Mouse (Mus musculus): ENCODE data around the gene Mapk1.

Gene Mapk1

DNA sequence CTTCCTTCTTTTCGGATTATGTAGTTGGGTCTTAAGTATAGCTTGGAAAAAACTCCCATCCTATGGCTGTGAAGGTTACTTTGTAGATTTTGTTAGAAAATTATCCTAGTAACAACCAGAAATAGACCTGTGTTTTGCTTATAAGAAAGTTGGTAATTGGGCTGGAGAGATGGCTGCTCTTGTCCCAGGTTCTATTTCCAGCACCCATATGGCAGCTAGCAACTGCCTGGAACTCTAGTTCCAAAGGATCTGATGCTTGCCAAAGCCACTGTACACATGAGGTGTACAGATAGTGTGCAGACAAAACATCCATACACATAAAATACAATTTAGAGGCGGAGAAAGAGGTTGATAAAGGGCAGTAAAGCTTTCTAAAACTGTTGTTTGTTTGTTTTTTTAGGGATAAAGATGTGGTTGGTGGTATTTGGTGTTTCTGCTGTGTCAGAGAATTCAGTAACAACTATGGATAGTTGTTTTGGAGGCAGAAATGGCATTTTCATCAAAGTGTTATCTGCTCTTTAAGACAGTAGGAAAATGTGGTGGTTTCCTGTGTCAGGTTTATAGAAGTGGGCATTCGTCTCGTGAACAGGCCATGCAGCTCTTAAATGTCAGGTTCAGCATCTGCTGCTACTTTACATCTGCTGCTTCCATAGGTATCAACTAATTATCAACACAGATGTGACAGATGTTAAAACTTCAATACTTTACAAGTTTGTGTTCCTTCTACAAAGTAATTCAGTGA, 32.1 kb downstream of the Mapk1 start:
- DNase-seq (ENCODE audit: inconsistent age in 2 of 2, low spot score in 1 of 2): no peak

DNA sequence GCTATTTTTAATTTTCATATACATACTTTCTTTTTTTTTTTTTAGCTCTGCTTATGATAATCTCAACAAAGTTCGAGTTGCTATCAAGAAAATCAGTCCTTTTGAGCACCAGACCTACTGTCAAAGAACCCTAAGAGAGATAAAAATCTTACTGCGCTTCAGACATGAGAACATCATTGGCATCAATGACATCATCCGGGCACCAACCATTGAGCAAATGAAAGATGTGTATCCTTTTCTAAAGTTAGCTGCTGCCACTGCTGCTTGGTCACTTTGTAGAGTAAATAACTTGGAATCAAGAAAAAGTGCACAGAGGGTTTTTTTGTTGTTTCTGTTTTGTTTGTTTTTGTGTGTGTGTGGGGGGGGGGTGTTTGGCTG, 32.7 kb downstream of the Mapk1 start:
- no peak for DNase-seq (ENCODE audit: inconsistent age in 2 of 2, low spot score in 1 of 2)

DNA sequence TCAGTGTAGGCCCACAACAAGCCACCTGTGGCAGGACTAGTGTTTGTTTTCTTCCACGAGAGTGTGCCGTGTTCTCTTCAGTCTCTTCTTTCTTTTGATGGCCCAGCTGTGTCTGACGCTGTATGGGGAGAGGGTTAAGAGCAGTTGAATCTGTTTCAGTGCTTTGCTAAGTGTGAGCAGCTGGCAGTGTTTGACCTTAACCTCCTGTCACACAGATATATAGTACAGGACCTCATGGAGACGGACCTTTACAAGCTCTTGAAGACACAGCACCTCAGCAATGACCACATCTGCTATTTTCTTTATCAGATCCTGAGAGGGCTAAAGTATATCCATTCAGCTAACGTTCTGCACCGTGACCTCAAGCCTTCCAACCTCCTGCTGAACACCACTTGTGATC, 34.9 kb downstream of the Mapk1 start:
- peak in 1 of 2 experiments; percentile 50 for DNase-seq (ENCODE audit: inconsistent age in 2 of 2, low spot score in 1 of 2)

DNA sequence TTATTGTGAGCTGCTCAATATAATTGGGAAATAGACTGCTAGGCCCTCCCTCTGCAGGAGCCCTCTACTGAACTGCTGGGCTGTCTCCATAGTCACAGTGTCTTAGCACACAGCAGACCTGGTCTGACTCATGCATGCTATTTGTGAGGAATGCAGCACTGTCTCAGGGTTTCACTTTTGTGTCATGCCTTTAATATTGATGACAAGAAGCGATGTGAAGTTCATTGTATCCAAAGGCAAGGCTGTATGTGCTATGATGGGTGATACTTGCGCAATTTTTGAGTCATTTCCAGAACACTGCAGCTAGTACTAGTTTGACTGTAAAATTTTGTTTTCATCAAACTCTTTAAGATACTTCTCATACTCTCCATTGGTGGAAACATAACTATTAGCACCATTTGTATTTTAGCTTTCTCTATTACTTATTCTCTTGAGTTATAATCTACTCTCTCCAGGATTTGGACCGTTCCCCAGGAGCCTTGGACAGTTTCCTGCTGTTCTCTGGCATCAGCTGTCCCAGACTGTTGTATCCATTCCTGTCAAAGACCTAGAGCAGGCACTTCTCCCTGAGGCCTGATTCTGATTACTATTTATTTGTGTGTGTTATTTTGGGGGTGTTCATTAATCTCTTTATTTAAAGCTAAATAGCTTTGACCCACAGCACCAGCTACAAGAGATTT, 41.4 kb downstream of the Mapk1 start:
- DNase-seq (ENCODE audit: inconsistent age in 2 of 2, low spot score in 1 of 2): peak; percentile 43 to 75

DNA sequence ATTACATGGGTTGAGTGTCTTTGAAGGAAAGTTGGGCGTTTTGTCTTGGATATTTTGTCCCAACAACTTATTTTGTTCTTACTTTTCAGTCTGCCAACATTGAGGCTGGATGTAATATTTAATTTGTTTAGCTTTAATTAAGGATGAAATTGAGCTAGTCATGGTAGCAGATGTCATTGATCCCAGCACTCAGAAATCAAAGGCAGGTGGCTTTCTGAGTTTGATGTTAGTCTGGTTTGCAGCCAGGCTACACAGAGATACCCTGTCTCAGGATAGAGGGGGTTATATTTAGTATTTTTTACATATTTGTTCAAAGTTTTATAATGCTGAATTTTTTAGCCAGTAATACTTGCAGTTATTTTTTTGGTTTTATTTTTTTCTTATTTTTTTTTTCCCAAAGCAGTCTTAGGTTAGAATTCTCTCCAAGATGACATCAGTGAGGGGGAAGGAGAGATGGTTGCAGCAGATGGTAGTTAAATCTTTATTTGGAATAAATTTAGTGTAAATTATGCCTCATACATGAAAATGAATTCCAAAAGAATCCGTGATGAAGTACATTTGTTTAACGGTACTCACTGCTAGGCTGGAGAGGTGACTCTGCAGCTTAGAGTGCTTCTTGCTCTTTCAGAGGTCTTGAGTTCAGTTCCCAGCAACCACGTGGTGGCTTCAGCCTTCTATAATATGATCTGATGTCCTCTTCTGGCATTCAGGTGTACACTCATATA, 47.0 kb downstream of the Mapk1 start:
- DNase-seq (ENCODE audit: inconsistent age in 2 of 2, low spot score in 1 of 2): no peak

DNA sequence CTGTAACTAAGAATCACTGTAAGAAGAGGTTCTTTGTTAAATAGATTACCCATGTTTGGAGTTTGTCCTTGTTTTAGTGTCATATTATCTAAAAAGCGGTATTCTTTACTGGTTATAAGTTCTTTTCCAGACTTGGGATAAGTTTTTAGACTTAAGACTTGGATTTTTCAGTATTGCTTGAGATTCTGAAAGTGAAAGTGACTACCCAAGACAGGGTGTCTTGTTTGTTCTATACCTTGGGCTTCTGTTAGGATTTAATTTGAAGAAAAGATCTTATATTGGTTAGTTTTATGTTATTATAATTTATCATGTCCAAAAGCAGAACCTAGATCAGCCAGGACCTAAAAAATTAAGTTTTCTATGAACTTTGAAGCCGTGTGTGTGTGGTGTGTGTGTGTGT, 50.6 kb downstream of the Mapk1 start:
- DNase-seq (ENCODE audit: inconsistent age in 2 of 2, low spot score in 1 of 2): no peak

DNA sequence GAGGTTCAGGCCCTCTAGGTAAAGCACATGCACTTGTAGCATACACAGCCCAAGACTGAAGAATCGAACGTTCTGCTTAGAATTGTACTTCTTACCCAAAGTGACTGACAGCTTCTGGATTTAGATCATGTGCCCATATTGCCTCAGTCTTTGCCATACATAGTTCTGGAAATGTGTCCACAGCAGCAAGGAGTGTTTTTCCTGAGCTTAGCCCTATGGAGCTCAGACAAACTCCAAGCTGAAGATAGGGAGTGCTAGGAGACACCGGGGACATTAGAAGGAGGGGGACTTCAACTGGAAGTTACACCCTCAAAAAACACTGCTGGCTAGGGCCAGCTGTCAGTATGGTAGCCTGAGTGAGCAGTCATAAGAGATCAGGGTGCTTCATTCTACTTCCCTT, 57.5 kb downstream of the Mapk1 start:
- no peak for DNase-seq (ENCODE audit: inconsistent age in 2 of 2, low spot score in 1 of 2)

DNA sequence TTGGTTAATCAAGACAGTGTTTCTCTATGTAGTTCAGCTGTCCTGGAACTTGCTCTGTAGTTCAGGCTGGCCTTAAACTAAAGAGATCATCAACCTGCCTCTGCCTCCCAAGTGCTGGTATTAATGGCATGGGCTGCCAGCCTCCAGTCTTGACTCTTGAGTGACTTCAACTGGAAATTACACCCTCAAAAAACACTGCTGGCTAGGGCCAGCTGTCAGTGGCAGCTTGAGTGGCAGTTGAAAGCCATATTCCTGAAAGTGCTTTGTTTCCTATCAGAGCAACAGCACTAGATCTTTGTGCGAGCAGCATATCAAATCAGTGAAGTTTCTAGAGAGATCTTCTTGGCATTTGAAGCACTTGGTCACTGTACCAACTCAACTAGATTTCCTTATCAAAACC, 58.2 kb downstream of the Mapk1 start:
- DNase-seq (ENCODE audit: inconsistent age in 2 of 2, low spot score in 1 of 2): no peak

DNA sequence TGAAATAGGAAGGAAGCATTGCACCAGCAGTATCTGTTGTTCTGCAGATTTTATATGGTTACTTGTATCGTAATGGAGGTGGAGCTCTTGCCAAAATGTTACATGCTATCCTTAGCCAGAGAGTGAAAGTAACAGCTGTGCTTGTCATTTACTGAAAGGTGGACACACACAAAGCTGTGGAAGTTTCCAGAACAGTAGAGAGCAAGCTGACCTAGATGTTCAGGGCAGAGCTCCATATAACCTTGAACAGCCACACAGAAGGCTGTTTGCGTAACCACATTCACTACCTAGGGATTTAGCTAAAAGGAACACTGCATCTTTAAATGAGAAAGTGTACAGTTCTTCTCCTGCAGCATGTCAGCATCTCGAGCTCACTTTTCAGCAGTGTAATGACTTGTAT, 61.1 kb downstream of the Mapk1 start:
- peak; percentile 70 to 90 for DNase-seq (ENCODE audit: inconsistent age in 2 of 2, low spot score in 1 of 2)

DNA sequence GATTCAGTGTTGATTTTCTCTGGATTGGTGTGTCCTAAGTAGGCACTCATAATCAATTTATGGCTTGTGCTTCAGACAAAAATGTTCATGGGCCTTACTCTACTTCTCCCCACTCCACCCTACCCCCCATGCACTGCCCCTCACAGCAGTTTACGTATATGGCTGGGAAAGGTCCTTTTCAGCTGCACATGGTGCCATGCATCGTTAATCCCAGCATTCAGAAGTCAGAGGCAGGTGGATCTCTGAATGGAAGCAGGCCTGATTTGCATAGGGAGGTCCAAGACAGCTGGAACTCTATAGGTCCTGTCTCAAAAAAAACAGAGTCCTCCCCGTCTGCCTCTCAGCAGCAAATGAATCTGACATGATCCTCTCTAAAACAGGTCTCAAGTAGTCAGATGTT, 62.1 kb downstream of the Mapk1 start:
- DNase-seq (ENCODE audit: inconsistent age in 2 of 2, low spot score in 1 of 2): no peak

DNA sequence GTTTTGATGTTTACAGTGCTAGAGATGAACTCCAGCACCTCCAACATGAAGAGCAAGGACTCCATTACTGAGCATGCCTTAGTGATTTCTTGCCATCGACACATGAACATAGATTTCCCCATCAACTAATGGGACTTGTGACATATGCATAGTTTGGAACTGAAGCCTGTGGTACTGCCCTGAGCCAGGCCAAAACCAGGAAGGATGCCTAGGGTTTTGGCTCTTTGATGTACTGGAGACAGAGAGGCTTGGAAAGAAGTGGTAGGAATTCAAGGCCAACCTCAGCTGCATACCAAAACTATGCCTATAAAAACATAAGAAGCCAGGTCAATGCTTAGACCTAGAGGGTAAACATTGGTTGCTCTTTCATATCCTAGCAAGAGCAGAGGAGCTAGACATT, 66.7 kb downstream of the Mapk1 start:
- no peak for DNase-seq (ENCODE audit: inconsistent age in 2 of 2, low spot score in 1 of 2)

DNA sequence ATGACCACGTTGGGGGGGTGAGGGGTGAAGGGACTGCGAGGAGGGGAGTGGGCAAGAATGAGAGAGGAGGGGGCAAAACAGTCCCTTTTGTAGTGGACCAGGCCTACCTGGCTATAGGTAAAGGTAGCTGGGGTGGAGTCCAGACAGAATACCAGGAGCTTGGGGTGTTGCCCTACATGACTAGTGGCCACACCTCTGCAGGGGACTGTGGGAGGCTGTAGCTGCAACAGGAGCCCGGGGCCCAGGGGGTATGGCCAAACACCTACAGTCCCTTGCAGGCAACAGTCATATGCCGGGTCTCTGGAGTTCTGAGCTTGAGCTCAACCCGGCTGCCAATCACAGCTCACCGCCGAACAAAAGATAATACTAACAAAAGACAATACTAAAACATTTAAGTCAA, 68.9 kb downstream of the Mapk1 start:
- no peak for DNase-seq (ENCODE audit: inconsistent age in 2 of 2, low spot score in 1 of 2)

DNA sequence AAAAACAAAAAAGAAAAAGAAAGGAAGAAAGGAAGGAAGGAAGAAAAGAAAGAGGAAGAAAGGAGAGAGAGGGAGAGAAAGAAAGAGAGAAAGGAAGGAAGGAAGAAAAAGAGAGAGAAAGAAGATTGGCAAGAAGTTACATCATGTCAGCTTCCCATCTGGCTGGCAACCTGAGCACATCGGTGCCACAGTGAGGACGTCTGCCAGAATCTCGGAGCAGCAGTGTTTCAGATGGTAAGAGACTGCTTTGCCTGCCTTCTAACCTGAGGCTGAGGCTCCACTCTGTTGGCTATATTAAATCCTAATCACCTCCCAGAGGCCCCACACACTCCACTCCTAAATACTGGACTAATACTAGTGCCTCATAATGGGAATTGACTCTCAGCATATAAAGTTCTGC, 70.7 kb downstream of the Mapk1 start:
- DNase-seq (ENCODE audit: inconsistent age in 2 of 2, low spot score in 1 of 2): no peak

DNA sequence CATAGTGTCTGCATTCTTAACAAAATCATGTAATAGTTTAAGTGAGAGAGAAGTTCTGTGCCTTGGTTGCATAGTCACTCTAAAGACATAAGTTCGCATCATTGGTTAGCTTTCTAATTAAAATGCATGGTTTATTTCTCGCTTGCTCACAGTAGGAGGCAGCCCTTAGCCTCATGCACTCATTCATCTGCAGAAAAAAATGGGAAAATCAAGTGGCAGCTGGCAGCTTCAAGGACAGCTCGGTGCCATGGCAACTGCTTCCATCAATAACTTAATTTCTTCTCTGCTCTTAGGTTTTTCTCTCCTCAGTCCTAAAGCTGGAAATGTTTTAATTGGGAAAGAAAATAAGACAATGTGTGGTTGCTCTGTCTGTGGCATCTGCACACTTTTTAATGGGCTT, 72.4 kb downstream of the Mapk1 start:
- no peak for DNase-seq (ENCODE audit: inconsistent age in 2 of 2, low spot score in 1 of 2)

DNA sequence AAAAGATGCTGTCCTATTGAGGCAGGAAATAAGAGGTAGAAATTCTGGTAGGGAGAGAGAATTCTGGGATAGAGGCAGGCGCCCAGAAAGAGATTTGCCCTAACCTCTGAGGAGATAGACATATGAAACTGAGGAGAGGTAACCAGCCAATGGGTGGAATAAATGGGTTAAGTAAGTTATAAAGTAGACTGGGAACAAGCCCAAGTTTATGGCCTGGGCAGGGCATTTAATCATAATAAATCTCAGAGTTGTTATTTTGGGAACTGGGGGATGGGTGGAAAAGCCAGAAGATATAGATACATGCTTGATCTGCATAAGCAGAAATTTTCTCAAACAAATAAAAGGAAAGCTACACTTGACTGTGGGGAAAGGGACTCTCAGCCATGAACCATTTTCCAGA, 79.2 kb downstream of the Mapk1 start:
- DNase-seq (ENCODE audit: inconsistent age in 2 of 2, low spot score in 1 of 2): no peak

DNA sequence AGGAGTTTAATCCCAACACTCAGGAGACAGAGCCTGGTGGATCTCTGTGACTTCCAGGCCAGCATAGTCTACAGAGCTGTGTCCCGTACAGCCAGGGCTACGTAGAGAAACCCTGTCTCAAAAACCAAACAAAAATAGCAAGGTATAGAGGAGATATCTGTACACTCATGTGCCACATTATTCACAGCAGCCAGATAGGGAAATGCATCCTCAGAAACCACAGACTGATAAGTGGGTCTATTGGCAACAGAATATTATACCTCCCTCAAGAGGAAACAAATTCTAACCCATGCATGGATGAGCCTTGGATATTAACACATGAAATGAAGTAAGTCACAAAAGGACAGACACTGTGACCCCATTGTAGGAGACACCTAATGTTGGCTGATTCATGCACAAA, 84.4 kb downstream of the Mapk1 start:
- no peak for DNase-seq (ENCODE audit: inconsistent age in 2 of 2, low spot score in 1 of 2)

DNA sequence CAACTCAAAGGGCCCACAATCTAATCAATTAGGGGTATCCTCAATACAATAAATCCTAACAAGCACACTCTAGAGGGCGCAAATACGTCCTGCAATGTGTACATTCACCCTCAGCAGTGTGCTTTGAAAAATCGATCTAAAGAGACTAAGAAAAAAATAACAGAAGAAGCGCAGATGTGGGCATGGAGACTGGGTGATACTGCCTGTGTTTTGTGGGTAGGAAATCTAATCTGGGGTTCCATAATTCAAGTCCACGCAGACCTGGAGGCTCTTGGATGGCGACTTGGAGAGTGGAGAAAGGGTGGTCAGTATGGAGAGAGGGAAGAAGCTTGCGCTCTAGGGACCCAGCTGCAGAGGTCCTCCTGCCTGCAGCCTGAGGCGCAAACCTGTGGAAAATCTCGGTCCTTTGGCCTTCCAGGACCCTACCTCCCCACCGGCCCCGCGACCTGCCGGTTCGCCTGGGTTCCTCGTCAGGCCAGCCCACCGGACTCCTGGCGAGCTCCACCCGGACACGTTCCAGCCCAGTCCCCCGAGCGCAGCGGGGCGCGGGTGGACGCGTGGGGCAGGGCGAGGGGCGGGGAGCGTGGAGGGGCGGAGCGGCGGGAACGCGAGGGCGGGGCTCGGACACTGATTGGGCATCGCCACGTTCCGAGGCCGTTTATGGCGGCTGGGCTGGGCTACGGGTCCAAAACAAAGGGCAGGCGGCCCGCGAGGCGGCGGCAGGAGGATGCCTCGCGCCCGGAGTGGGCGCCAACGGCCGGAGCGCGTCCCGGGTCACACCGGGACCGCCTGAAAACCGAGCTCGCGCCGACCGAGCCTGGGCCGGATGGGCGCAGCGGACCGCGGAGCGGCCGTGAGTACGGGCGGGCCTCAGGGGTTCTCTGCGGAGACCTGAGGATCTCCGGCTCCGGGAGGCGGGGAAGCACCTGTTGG, 86.6 kb downstream of the Mapk1 start, which contains the start of gene Ypel1:
Ypel1 (plus strand) TSS at position 186 of the 933 bp plus-strand sequence.
- peak; percentile 92 to 97 for DNase-seq (ENCODE audit: inconsistent age in 2 of 2, low spot score in 1 of 2)

DNA sequence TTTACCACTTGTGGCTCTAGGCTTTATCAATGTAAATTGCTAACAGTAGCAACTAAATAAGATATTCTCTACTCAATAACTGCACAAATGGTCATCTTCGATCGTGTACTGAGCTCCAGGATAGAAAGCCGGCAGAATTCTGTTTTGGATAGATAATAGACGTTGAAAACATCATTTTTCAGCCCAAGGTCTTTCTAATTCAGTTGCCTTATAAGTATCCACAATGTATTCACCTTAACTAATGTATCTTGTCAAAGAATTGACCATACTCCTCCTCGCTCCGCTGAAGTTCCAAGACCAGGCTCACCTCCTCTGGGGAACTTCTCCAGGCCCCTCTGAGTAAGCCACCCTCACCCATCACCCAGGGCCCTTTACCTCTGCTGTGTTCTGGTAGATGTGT, 87.5 kb downstream of the Mapk1 start:
- no peak for DNase-seq (ENCODE audit: inconsistent age in 2 of 2, low spot score in 1 of 2)

DNA sequence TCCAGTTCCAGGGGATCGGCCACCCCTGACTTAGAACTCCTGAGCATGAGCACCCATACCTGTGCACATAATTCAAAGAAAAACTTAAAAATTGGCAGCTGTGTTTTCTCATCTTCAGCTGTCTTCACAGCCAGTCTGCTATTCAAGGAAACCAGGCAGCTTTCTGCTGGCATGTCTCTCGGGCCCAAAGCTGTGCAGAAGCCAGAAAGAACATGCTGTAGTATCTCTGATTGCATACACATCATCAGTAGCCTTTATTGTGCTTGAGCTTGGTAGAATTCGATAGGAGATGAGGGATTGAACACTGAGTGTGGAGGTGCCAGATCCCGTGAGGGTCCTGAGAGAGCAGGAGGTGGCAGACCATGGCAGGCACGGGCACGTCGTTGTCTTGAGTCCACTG, 89.8 kb downstream of the Mapk1 start:
- DNase-seq (ENCODE audit: inconsistent age in 2 of 2, low spot score in 1 of 2): no peak

DNA sequence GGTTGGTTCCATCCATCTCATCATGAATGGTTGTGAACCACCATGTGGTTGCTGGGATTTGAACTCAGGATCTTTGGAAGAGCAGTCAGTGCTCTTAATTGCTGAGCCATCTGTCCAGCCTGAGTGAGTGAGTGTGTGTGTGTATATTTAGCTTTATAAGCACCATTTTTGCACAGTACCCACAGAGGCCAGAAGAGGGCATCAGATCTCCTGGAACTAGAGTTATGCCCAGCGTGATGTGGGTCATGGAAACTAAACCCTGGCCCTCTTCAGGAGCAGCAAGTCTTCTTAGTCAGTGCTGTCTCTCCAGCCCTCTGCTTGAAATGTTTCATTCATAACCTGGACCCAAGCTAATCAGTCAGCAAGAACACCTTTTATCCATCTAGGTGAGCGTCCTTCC, 93.1 kb downstream of the Mapk1 start:
- no peak for DNase-seq (ENCODE audit: inconsistent age in 2 of 2, low spot score in 1 of 2)

DNA sequence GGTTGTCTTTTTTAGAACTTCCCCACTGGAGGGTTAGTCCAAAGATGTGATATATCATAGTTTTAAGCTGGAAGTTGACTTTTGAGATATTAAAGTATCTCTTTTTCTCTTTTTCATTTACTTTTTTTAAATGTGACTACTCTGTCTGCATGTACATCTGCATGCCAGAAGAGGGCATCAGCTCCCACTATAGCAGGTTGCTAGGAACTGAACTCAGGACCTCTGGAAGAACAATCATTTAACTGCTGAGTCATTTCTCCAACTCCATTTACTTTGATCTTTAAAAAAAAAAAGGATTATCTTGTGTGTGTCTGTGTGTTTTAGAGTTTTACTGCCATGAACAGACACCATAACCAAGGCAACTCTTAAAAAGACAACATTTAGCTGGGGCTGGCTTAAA, 93.7 kb downstream of the Mapk1 start:
- no peak for DNase-seq (ENCODE audit: inconsistent age in 2 of 2, low spot score in 1 of 2)

Data from adrenal gland, adult (tissue).